Mouse (Mus musculus) layer of hippocampus, adult 9-10 months (tissue): ENCODE measurements at regions not wholly inside any gene's neighbourhood (a gene's known extent, or its start where the extent isn't known, plus 50 kb on each side); places are given as distances from the start of the nearest gene placed in this dataset.

Source experiments
- DNase-seq: peaks from one replicate; pipeline ENCODE4 v3.0.0; 2022; ENCODE audit warnings: low spot score

GRCm38 (mm10) chr2:3940786-3941185, 76.7 kb upstream of the Frmd4a start:
- DNase-seq, result no peak

- DNase-seq, result no peak
Observed at GRCm38 (mm10) chr2:3941496-3941895, 76.0 kb upstream of the Frmd4a start.

GRCm38 (mm10) chr2:3947432-3947831, 70.1 kb upstream of the Frmd4a start:
- DNase-seq, result no peak

GRCm38 (mm10) chr2:3948331-3948730, 69.2 kb upstream of the Frmd4a start:
- no peak for DNase-seq

- DNase-seq, result no peak
Observed at GRCm38 (mm10) chr2:3957491-3957890, 60.0 kb upstream of the Frmd4a start.

GRCm38 (mm10) chr2:3958065-3958641, 59.4 kb upstream of the Frmd4a start:
- DNase-seq, result no peak

GRCm38 (mm10) chr2:3958711-3959110, 58.8 kb upstream of the Frmd4a start:
- DNase-seq, result no peak

- no peak for DNase-seq
Observed at GRCm38 (mm10) chr2:3959181-3959580, 58.3 kb upstream of the Frmd4a start.

- DNase-seq, result no peak
Observed at GRCm38 (mm10) chr2:3960213-3960612, 57.3 kb upstream of the Frmd4a start.

- no peak for DNase-seq
Observed at GRCm38 (mm10) chr2:3964351-3964750, 53.2 kb upstream of the Frmd4a start.
